Mouse (Mus musculus) forebrain, embryonic 15.5 days (tissue): ENCODE results near the gene Dzip1. TPM values are rescaled to one million over a fixed set of nuclear protein-coding genes. Genes with fewer than 3 reads are reported as not detected.

Experiments
- ATAC-seq: fragments of 200-750 bp; cut with Nextera tagmentation; replicated peaks from 2 replicates; pipeline ENCODE4 v1.8.0; 2017; ENCODE audit warnings: mild to moderate bottlenecking, moderate TSS enrichment, moderate library complexity
- H3K27ac ChIP-seq: fragments of 300-500 bp; sonication (generic); replicated peaks from 2 replicates; pipeline ENCODE4 v1.5.1; 2015; ENCODE audit warnings: mild to moderate bottlenecking, inconsistent platforms
- H3K27me3 ChIP-seq: fragments of 300-500 bp; sonication (generic); 2 replicates; pipeline ENCODE4 v1.6.1; 2015; ENCODE audit warnings: inconsistent platforms
- H3K36me3 ChIP-seq: fragments of 300-500 bp; sonication (generic); 2 replicates; pipeline ENCODE4 v1.6.1; 2015; ENCODE audit warnings: mild to moderate bottlenecking, inconsistent platforms
- H3K4me1 ChIP-seq: fragments of 300-500 bp; sonication (generic); 2 replicates; pipeline ENCODE4 v1.6.1; 2015; ENCODE audit warnings: inconsistent platforms
- H3K4me2 ChIP-seq: fragments of 300-500 bp; sonication (generic); replicated peaks from 2 replicates; pipeline ENCODE4 v1.6.1; 2015; ENCODE audit warnings: mild to moderate bottlenecking, inconsistent platforms
- H3K4me3 ChIP-seq: fragments of 300-500 bp; sonication (generic); 2 replicates; pipeline ENCODE4 v1.5.1; 2015; ENCODE audit warnings: mild to moderate bottlenecking, inconsistent platforms
- H3K9ac ChIP-seq: fragments of 300-500 bp; sonication (generic); replicated peaks from 2 replicates; pipeline ENCODE4 v1.6.1; 2015; ENCODE audit warnings: mild to moderate bottlenecking, inconsistent platforms
- H3K9me3 ChIP-seq: fragments of 300-500 bp; sonication (generic); 2 replicates; pipeline ENCODE4 v1.6.1; 2016; ENCODE audit warnings: inconsistent platforms
- WGBS: fragments of 180-500 bp; shearing (Covaris S2); methylation state at CpG from one replicate; pipeline ENCODE4 v1.1.7; 2015; ENCODE audit warnings: mixed read lengths; 5-methylcytosine and 5-hydroxymethylcytosine counted together
- polyA plus RNA-seq: library from polyadenylated mRNA; unstranded; fragments of >200 nt; fragmentation: Nextera tagmentation; extraction: Ambion mirVana; gene quantifications from 2 replicates; pipeline ENCODE4 v1.2.1, GENCODE M21; 2015

Dzip1 gene
- polyA plus RNA-seq, 1 experiment from 2014 or later = 41.4 TPM

GRCm38 (mm10) chr14:118890101-118890500 is 35.2 kb downstream of the Dzip1 start:
- Histone ChIP-seq H3K36me3 (peaks cover 63% of the 10 kb centered on the region), H3K4me1 (no peaks in the 10 kb centered on the region), H3K27me3 (no peaks in the 10 kb centered on the region), H3K4me3 (no peak overlapping the region), H3K9ac (no peak overlapping the region), H3K4me2 (no peak overlapping the region), H3K9me3 (no peaks in the 10 kb centered on the region), H3K27ac (no peak overlapping the region)
- WGBS = 75% methylated on average over 4 of the region's 4 CpGs
- ATAC-seq = no peak

GRCm38 (mm10) chr14:118884250-118884556 is 41.1 kb downstream of the Dzip1 start:
- H3K36me3 ChIP-seq = peaks cover 84% of the 10 kb centered on the region
- H3K4me2 ChIP-seq = no peak overlapping the region
- H3K9ac ChIP-seq = no peak overlapping the region
- no peak for ATAC-seq
- WGBS = 80% methylated on average over 7 of the region's 7 CpGs
- no peaks in the 10 kb centered on the region for H3K27me3 ChIP-seq
- no peaks in the 10 kb centered on the region for H3K4me1 ChIP-seq
- no peak overlapping the region for H3K27ac ChIP-seq
- no peak overlapping the region for H3K4me3 ChIP-seq
- H3K9me3 ChIP-seq = no peaks in the 10 kb centered on the region

- no peaks in the 10 kb centered on the region for H3K27me3 ChIP-seq
- no peak overlapping the region for H3K9ac ChIP-seq
- H3K9me3 ChIP-seq = no peaks in the 10 kb centered on the region
- H3K4me3 ChIP-seq = no peak overlapping the region
- H3K4me1 ChIP-seq = no peaks in the 10 kb centered on the region
- 83% methylated on average over 18 of the region's 18 CpGs for WGBS
- no peak overlapping the region for H3K4me2 ChIP-seq
- H3K36me3 ChIP-seq = peaks cover 84% of the 10 kb centered on the region
- H3K27ac ChIP-seq = no peak overlapping the region
- ATAC-seq = no peak
Measured at GRCm38 (mm10) chr14:118883344-118884249, 41.7 kb downstream of the Dzip1 start.

- no peak overlapping the region for H3K9ac ChIP-seq
- 71% methylated on average over 10 of the region's 10 CpGs for WGBS
- no peak overlapping the region for H3K4me2 ChIP-seq
- H3K9me3 ChIP-seq = no peaks in the 10 kb centered on the region
- H3K27ac ChIP-seq = no peak overlapping the region
- peaks cover 82% of the 10 kb centered on the region for H3K36me3 ChIP-seq
- H3K27me3 ChIP-seq = no peaks in the 10 kb centered on the region
- H3K4me1 ChIP-seq = no peaks in the 10 kb centered on the region
- no peak for ATAC-seq
- H3K4me3 ChIP-seq = no peak overlapping the region
Measured at GRCm38 (mm10) chr14:118880696-118881095, 44.6 kb downstream of the Dzip1 start.

GRCm38 (mm10) chr14:118878346-118878910 is 46.8 kb downstream of the Dzip1 start:
- peaks cover 69% of the 10 kb centered on the region for H3K36me3 ChIP-seq
- 90% methylated on average over 11 of the region's 11 CpGs for WGBS

GRCm38 (mm10) chr14:118874786-118875415 is 50.4 kb downstream of the Dzip1 start:
- Histone ChIP-seq H3K27ac (no peak overlapping the region), H3K4me3 (no peak overlapping the region), H3K4me1 (no peaks in the 10 kb centered on the region), H3K4me2 (no peak overlapping the region), H3K27me3 (no peaks in the 10 kb centered on the region), H3K9me3 (no peaks in the 10 kb centered on the region), H3K9ac (no peak overlapping the region), H3K36me3 (peaks cover 46% of the 10 kb centered on the region)
- ATAC-seq = no peak
- 85% methylated on average over 10 of the region's 10 CpGs for WGBS

More at GRCm38 (mm10) chr14:118878346-118878910, 46.8 kb downstream of the Dzip1 start:
- no peak for ATAC-seq
- H3K4me2 ChIP-seq = no peak overlapping the region
- H3K9me3 ChIP-seq = no peaks in the 10 kb centered on the region
- H3K27ac ChIP-seq = no peak overlapping the region
- no peak overlapping the region for H3K4me3 ChIP-seq
- no peak overlapping the region for H3K9ac ChIP-seq
- H3K27me3 ChIP-seq = no peaks in the 10 kb centered on the region
- H3K4me1 ChIP-seq = no peaks in the 10 kb centered on the region

- H3K9me3 ChIP-seq = no peaks in the 10 kb centered on the region
- H3K4me1 ChIP-seq = 0 out of 2 replicates have a peak, but pooled peaks cover 2% of the 10 kb centered on the region
- H3K27ac ChIP-seq = no peak overlapping the region
- no peak for ATAC-seq
- H3K4me2 ChIP-seq = no peak overlapping the region
- peaks cover 38% of the 10 kb centered on the region for H3K36me3 ChIP-seq
- H3K9ac ChIP-seq = no peak overlapping the region
- 90% methylated on average over 4 of the region's 4 CpGs for whole genome bisulfite sequencing
- no peaks in the 10 kb centered on the region for H3K27me3 ChIP-seq
- no peak overlapping the region for H3K4me3 ChIP-seq
Measured at GRCm38 (mm10) chr14:118874126-118874525, 51.1 kb downstream of the Dzip1 start.

- Histone ChIP-seq H3K36me3 (peaks cover 12% of the 10 kb centered on the region), H3K4me1 (peaks cover 17% of the 10 kb centered on the region; the same call in 1 of the 2 replicates), H3K4me2 (no peak overlapping the region), H3K9ac (no peak overlapping the region), H3K4me3 (no peak overlapping the region), H3K27ac (no peak overlapping the region), H3K9me3 (no peaks in the 10 kb centered on the region), H3K27me3 (no peaks in the 10 kb centered on the region)
- WGBS = 93% methylated on average over 6 of the region's 6 CpGs
- no peak for ATAC-seq
Measured at GRCm38 (mm10) chr14:118869712-118870111, 55.5 kb downstream of the Dzip1 start.

GRCm38 (mm10) chr14:118868102-118868724 is 57.0 kb downstream of the Dzip1 start:
- H3K36me3 ChIP-seq = peaks cover 7% of the 10 kb centered on the region
- no peaks in the 10 kb centered on the region for H3K27me3 ChIP-seq
- H3K4me2 ChIP-seq = 0 out of 2 replicates have a peak overlapping the region, but pooled peaks have one; percentile 1
- H3K27ac ChIP-seq = 0 out of 2 replicates have a peak overlapping the region, but pooled peaks have one; percentile 22
- H3K4me3 ChIP-seq = no peak overlapping the region
- H3K9me3 ChIP-seq = no peaks in the 10 kb centered on the region
- no peak overlapping the region for H3K9ac ChIP-seq
- peaks cover 17% of the 10 kb centered on the region; the same call in 1 of the 2 replicates for H3K4me1 ChIP-seq
- peak; percentile 91 for ATAC-seq
- 44% methylated on average over 13 of the region's 13 CpGs for WGBS

- no peak for ATAC-seq
- H3K4me2 ChIP-seq = no peak overlapping the region
- no peak overlapping the region for H3K9ac ChIP-seq
- peaks cover 17% of the 10 kb centered on the region; the same call in 1 of the 2 replicates for H3K4me1 ChIP-seq
- no peaks in the 10 kb centered on the region for H3K9me3 ChIP-seq
- H3K36me3 ChIP-seq = peaks cover 7% of the 10 kb centered on the region
- no peaks in the 10 kb centered on the region for H3K27me3 ChIP-seq
- 41% methylated on average over 6 of the region's 6 CpGs for WGBS
- no peak overlapping the region for H3K4me3 ChIP-seq
- no peak overlapping the region for H3K27ac ChIP-seq
Measured at GRCm38 (mm10) chr14:118867366-118867765, 57.9 kb downstream of the Dzip1 start.

GRCm38 (mm10) chr14:118866014-118866811 is 59.0 kb downstream of the Dzip1 start:
- Histone ChIP-seq H3K4me1 (peaks cover 17% of the 10 kb centered on the region; the same call in 1 of the 2 replicates), H3K36me3 (0 out of 2 replicates have a peak, but pooled peaks cover under 1% of the 10 kb centered on the region), H3K9ac (no peak overlapping the region), H3K9me3 (no peaks in the 10 kb centered on the region), H3K4me2 (no peak overlapping the region), H3K27ac (no peak overlapping the region), H3K4me3 (no peak overlapping the region), H3K27me3 (no peaks in the 10 kb centered on the region)
- no peak for ATAC-seq
- 96% methylated on average over 10 of the region's 10 CpGs for WGBS
